Mouse (Mus musculus) thymus, postnatal 36 days (tissue): ENCODE results near the gene Ccl24.
A peak's percentile ranks its signal among the peaks of the same experiment; 100 is the strongest.

Source experiments
- DNase-seq, 2 experiments: peaks; one replicate each; pipeline ENCODE4 v3.0.0; 2022; ENCODE audit warnings: mixed read lengths in 2 of 2

The Ccl24 gene

DNA sequence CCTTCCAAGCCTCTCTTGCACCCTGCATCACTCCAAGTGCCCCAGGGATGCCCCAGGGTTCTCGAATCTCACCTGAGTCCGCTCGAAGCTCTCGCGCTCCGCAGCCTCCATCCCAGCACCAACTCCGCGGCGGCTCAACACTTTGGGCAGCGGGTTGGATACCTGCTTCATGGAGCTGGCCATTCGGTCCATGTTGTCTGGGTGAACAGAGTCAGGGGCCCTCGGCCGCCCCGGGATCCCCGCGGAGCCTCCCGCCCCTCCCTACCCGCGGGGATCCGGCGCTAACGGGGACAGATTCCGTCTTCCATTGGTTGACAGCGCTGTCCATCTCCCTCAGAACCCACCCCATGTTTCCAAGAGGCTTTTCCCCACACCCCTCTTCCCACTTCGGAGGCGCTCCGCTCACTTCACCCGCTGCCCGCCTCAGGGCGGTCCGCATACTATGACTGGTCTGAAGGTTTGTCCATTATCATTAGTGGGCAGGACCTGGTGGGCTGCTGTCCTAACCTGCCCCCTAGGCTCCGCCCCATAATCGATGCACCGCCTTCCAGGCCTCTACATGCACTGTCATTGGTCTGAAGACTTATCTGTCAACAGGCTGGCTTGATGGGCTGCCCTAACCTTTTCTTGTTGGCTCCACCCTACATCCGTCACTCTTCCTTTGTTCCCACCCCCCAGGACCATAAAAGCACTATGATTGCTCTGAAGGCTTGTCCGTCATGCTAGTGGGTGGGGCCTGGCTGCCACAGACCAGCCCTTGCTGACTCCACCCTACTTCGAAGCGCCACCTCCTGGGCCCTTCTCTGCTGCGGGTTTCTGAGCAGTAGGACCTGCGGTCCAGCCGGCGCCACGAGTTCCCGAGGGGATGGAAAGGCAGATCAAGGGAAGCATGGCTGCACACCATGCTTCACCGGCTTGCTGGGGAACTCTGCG is 27.7 kb downstream of the Ccl24 start, which contains the start of gene Hip1:
Gene Hip1 (minus strand): TSS at position 256 of the 933 bp plus-strand sequence.
- DNase-seq: peak; percentile 96 to 98

GRCm38 (mm10) chr5:135544032-135544558 is 28.8 kb downstream of the Ccl24 start:
- no peak for DNase-seq

GRCm38 (mm10) chr5:135537794-135538214 is 35.0 kb downstream of the Ccl24 start:
- peak; percentile 25 to 30 for DNase-seq

DNA sequence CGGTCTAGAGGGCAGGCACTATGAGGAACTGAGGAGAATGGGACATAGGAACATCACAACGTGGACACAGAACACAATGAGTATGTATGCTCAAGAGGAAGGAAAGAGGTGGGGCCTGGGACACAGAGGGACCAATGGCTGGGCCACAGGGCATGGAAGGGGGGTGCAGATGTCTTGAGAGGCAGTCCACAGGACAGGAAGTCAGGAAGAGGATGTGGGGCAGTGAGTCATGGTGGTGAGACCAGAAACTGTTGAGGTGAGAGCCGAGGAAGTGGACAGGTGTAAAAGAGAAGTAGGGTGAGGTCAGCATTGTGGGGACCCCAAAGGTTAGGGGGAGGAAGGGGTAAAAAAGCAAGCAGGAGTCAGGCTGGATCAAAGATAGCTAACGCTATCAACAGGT is 35.5 kb downstream of the Ccl24 start:
- DNase-seq: peak; percentile 10 to 33

DNA sequence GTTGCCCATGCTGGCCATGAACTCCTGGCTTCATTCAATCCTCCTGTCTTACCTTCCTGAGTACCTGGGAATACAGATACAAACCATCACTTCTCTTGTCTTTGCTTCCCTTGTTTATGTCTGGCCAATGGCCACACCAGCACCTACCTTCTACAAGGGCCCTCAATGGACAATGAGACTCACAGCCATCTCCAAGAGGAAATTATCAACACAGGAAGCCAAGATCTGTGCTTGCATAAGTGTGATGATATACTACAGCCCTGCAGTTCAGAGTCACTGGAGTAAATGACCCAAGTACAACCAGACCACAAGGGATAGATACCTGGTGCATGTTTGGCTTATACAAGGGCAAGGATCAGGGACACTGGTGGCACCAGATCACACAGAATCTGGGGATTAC is 37.0 kb downstream of the Ccl24 start:
- no peak for DNase-seq

- DNase-seq: no peak
Observed at GRCm38 (mm10) chr5:135533431-135533830, 39.4 kb downstream of the Ccl24 start.

GRCm38 (mm10) chr5:135531306-135531845 is 41.5 kb downstream of the Ccl24 start:
- no peak for DNase-seq

DNA sequence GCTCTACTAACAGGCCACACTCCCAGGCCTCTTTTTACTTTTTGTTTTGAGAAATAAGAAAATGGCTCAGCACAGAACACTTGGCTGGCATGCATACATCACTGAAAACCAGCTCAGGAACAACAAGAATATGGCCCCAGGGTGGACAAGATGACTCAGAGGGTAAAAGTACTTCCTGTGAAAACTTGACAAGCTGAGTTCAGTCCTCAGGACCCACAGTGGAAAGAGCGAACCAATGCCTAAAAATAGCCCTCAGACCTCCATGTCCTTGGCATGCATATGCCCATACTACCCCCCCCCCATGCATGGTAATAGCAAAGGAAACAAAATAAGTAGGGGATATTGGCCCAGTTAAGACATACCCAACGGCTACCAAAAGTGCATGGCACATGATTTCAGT is 42.9 kb downstream of the Ccl24 start:
- DNase-seq: no peak

DNA sequence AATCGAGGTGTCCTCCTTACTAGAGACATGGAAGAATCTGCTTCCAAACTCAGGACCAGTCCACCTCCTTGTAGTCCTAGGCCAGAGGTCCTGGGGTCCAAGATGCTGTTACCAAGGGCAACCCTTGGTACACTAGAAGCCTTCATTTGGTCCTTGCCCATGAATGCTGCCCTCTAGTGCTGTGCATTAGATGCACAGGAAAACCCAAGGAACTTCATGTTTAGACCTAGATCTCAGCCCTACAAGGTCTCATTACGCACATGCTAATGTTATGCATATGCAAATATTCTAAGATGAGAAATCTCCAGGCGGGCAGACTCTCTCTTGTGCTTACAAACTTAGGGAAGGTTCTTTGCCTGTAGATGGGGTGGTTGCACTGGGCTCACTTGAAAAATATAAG is 43.5 kb downstream of the Ccl24 start:
- no peak for DNase-seq

DNA sequence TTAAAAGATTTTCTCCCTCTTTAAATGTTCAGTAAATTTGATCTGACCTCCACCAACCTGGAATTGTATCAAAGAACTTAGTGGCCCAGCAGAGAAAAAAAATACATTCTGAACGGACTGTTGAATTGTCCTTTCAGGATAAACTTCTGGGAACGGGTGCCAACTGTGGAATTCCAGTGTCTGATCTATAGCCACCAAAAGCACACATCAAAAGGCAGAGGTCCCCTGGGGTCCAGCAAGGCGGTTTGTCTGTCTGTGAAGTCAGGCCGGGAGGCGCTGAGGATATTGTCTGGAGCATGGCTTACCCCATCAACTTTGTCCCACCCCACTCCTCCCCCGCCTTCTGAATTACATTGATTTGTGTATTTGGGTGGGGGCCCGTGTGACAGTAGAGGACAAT is 44.9 kb downstream of the Ccl24 start:
- DNase-seq: no peak

- no peak for DNase-seq
Observed at GRCm38 (mm10) chr5:135524660-135525560, 47.9 kb downstream of the Ccl24 start.

- no peak for DNase-seq
Observed at GRCm38 (mm10) chr5:135524087-135524486, 48.8 kb downstream of the Ccl24 start.

- DNase-seq: no peak
Observed at GRCm38 (mm10) chr5:135522111-135522722, 50.6 kb downstream of the Ccl24 start.
